Mouse (Mus musculus) heart, embryonic 14.5 days (tissue): Measurements from ENCODE around the gene Tapt1. TPM values are rescaled to one million over a fixed set of nuclear protein-coding genes. Genes with fewer than 3 reads are reported as not detected.

Experiments used
- ATAC-seq: fragments of 200-750 bp; cut with Nextera tagmentation; 2 replicates; pipeline ENCODE4 v1.8.0; 2017; ENCODE audit warnings: low read depth, moderate TSS enrichment; ENCODE audit not compliant: insufficient number of reproducible peaks, insufficient read depth, low FRiP score
- H3K27ac ChIP-seq, 2 experiments: fragments of 200-500 bp in 1 of 2; fragments of 300-500 bp in 1 of 2; sonication (generic) in 1 of 2; replicated peaks in 1 of 2; 2 replicates each; pipeline ENCODE4 v1.5.1; 2012 to 2014; ENCODE audit warnings: low read depth in 2 of 2, low read length in 2 of 2, control low read depth in 1 of 2, mild to moderate bottlenecking in 1 of 2, mixed read lengths in 1 of 2; ENCODE audit not compliant: control insufficient read depth in 1 of 2, insufficient read depth in 1 of 2
- H3K27me3 ChIP-seq: fragments of 300-500 bp; sonication (generic); 2 replicates; pipeline ENCODE4 v1.6.1; 2014; ENCODE audit warnings: mild to moderate bottlenecking, low read length, control low read depth; ENCODE audit not compliant: control insufficient read depth, insufficient read depth
- H3K36me3 ChIP-seq: fragments of 300-500 bp; sonication (generic); 2 replicates; pipeline ENCODE4 v1.6.1; 2014; ENCODE audit warnings: mild to moderate bottlenecking, control low read depth, low read length, mixed read lengths; ENCODE audit not compliant: control insufficient read depth, insufficient read depth
- H3K4me1 ChIP-seq, 2 experiments: fragments of 200-500 bp in 1 of 2; fragments of 300-500 bp in 1 of 2; sonication (generic) in 1 of 2; 2 replicates each; pipeline ENCODE4 v1.6.1; 2012 to 2014; ENCODE audit warnings: low read length in 2 of 2, control low read depth in 1 of 2, mixed read lengths in 1 of 2; ENCODE audit not compliant: control insufficient read depth in 2 of 2, insufficient read depth in 2 of 2
- H3K4me2 ChIP-seq: fragments of 300-500 bp; sonication (generic); 2 replicates; pipeline ENCODE4 v1.6.1; 2014; ENCODE audit warnings: mild to moderate bottlenecking, low read length
- H3K4me3 ChIP-seq, 2 experiments: fragments of 200-500 bp in 1 of 2; fragments of 300-500 bp in 1 of 2; sonication (generic) in 1 of 2; 2 replicates each; pipeline ENCODE4 v1.5.1; 2012 to 2014; ENCODE audit warnings: low read length in 2 of 2, mild to moderate bottlenecking in 2 of 2, control low read depth in 1 of 2, low read depth in 1 of 2, moderate library complexity in 1 of 2; ENCODE audit not compliant: control insufficient read depth in 1 of 2, insufficient read depth in 1 of 2
- H3K9ac ChIP-seq: fragments of 300-500 bp; sonication (generic); 2 replicates; pipeline ENCODE4 v1.6.1; 2014; ENCODE audit warnings: mild to moderate bottlenecking, low read length
- H3K9me3 ChIP-seq: fragments of 300-500 bp; sonication (generic); 2 replicates; pipeline ENCODE4 v1.6.1; 2016; ENCODE audit warnings: low read length, control low read depth; ENCODE audit not compliant: control insufficient read depth
- WGBS: fragments of 180-500 bp; shearing (Covaris S2); extraction: QIAGEN DNeasy Blood & Tissue Kit; methylation state at CpG from one replicate; pipeline ENCODE4 v1.1.7; 2014; 5-methylcytosine and 5-hydroxymethylcytosine counted together
- polyA plus RNA-seq: library from polyadenylated mRNA; unstranded; fragments of >200 nt; fragmentation: Nextera tagmentation; extraction: Ambion mirVana; gene quantifications from 2 replicates; pipeline ENCODE4 v1.2.1, GENCODE M21; 2014

Tapt1 gene
- polyA plus RNA-seq, 1 experiment from 2014 or later: 25.6 TPM

DNA sequence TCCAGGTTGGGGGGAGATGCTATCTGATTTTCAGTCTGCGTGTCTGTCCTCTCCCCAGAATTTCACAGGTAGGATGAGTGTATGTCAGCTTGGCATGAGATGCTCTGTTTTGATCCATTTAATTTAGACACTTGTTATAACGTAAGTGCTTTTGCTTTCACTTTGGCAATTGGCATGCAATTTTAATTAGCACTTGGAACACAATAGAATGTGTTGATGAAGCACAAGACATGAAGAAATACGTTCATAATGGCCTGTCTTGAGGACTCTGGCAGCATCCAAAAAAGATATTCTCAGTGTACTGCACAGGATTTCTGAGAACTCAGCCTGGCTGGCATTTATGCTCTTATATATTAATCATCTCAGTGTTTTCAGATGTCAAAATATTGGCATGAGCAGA lies 7.5 kb upstream of the Tapt1 start:
- no peaks in the 10 kb centered on the region for H3K9me3 ChIP-seq
- ATAC-seq: no peak
- WGBS: 85% methylated on average over 3 of the region's 3 CpGs

DNA sequence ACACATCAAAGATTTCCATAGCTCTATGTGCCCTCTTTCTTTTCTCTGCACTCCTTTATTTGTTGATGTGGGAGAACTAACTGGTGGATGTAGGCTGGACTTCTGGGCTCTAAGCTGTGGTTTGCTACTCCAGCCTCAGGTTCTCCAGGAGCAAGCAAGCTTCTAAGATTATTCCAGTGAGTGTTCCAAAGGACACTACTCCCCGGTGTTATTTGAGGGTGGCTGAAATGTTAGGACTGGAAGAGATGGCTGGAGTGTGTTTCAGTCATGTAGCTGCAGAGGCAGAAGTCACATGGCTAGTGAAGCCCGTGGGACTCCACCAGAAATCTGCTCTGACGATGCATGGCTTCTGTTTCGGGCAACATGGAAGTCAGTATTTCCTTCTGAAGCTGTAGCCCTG lies 2.3 kb upstream of the Tapt1 start:
- H3K27me3 ChIP-seq: no peaks in the 10 kb centered on the region
- no peak overlapping the region for H3K9ac ChIP-seq
- H3K36me3 ChIP-seq: no peaks in the 10 kb centered on the region
- 68% methylated on average over 4 of the region's 4 CpGs for WGBS
- no peak overlapping the region for H3K4me2 ChIP-seq
- ATAC-seq: no peak
- peaks cover 4 to 23% of the 10 kb centered on the region in 2 experiments; a peak in 3 of 4 replicates for H3K4me1 ChIP-seq
- H3K27ac ChIP-seq: no peak overlapping the region
- no peak overlapping the region for H3K4me3 ChIP-seq
- H3K9me3 ChIP-seq: no peaks in the 10 kb centered on the region

More for the DNA sequence above, 7.5 kb upstream of the Tapt1 start:
- Histone ChIP-seq H3K36me3 (peaks cover 5% of the 10 kb centered on the region; the same call in 1 of the 2 replicates), H3K4me2 (no peak overlapping the region), H3K9ac (no peak overlapping the region), H3K27me3 (no peaks in the 10 kb centered on the region), H3K4me3 (no peak overlapping the region), H3K4me1 (no peaks in the 10 kb centered on the region; a peak in 1 of 4 replicates), H3K27ac (no peak overlapping the region)

DNA sequence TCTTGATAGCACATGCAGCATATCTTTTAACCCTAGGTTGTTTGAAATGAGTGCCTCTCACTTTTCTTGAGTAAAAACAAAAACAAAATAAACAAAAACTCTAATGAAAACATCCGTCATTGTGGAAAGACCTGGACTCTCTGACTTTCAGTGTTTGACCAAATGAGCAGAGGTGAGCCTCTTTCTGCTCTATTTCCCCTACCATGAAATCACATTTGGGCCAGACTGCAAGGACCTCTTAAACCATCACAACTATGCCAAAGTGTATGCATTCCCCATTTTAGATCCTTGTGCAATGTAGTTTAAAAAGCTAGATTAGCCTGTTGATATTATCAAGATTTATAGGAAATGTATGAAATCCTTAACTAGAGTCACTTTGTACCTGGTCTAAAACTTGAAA lies 1.9 kb upstream of the Tapt1 start:
- H3K36me3 ChIP-seq: no peaks in the 10 kb centered on the region
- no peak for ATAC-seq
- no peaks in the 10 kb centered on the region for H3K27me3 ChIP-seq
- no peak overlapping the region for H3K4me2 ChIP-seq
- H3K9ac ChIP-seq: no peak overlapping the region
- H3K27ac ChIP-seq: no peak overlapping the region
- H3K4me1 ChIP-seq: peaks cover 4 to 27% of the 10 kb centered on the region in 2 experiments; a peak in 3 of 4 replicates
- no peaks in the 10 kb centered on the region for H3K9me3 ChIP-seq
- 77% methylated on average over 1 of the region's 1 CpGs for WGBS
- no peak overlapping the region for H3K4me3 ChIP-seq

DNA sequence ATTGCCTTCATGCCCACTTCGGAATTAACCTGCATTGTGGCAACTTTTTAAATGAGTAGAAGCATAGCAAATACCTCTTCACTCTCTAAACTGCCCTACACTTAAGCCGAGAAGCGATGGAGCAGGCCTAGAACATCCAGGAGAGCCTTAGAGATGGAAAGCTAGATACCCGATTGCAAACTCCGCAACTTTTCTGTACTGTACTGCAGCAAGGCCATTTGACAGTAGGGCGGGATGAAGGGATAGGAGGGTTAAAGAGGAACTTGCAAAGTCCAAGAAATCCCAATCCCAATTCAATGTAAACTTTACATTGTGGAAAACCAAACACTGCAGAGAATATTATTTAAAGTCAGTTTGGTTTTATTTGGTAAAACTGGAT lies 1.0 kb upstream of the Tapt1 start:
- Histone ChIP-seq H3K9ac (peak overlapping the region; percentile 96), H3K9me3 (no peaks in the 10 kb centered on the region), H3K4me2 (peak overlapping the region; percentile 90), H3K36me3 (no peaks in the 10 kb centered on the region), H3K27me3 (no peaks in the 10 kb centered on the region), H3K4me1 (peaks cover 4 to 29% of the 10 kb centered on the region in 2 experiments; a peak in 3 of 4 replicates), H3K27ac (peak overlapping the region; percentile 93 to 97), H3K4me3 (peak overlapping the region; percentile 96 to 99)
- 7% methylated on average over 6 of the region's 6 CpGs for WGBS
- no peak for ATAC-seq

DNA sequence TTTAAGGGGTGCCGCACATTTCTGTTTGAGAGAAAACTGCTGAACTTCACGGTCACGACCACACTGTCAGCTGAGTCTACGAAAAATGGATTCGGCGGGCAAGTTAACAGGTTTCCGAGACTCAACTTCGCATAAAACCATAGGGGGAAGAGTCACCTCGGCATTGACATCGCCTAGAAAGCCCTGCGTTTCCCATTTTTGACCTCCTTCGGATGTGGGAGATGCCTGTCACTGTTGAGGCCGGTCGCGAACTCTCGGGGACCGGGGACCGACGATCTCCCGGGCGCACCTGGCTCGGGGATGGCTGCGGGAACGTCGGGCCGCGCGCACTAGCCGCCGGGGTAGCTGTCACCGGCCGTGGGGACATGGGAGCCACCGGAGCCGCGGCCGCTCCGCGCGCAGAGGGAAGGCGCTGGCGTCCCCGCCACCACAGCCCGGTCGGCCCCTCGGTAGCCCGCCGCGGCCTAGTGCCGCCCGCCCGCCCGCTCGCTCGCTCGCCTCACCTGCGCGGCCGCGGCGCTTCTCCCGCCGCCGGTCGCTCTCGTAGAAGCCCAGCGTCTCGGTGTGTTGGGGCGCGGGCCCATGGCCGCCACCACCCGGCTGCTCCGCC lies 410 bp downstream of the Tapt1 start:
- ATAC-seq: peak; percentile 58; the same call in 1 of the 2 replicates
- WGBS: under 1% methylated on average over 57 of the region's 72 CpGs
- Histone ChIP-seq H3K27ac (peak overlapping the region; percentile 89 to 93), H3K4me1 (peaks cover 4 to 29% of the 10 kb centered on the region in 2 experiments; a peak in 3 of 4 replicates), H3K9ac (peak overlapping the region; percentile 96), H3K9me3 (no peaks in the 10 kb centered on the region), H3K27me3 (no peaks in the 10 kb centered on the region), H3K4me2 (peak overlapping the region; percentile 90), H3K36me3 (no peaks in the 10 kb centered on the region), H3K4me3 (peak overlapping the region; percentile 96 to 99)

DNA sequence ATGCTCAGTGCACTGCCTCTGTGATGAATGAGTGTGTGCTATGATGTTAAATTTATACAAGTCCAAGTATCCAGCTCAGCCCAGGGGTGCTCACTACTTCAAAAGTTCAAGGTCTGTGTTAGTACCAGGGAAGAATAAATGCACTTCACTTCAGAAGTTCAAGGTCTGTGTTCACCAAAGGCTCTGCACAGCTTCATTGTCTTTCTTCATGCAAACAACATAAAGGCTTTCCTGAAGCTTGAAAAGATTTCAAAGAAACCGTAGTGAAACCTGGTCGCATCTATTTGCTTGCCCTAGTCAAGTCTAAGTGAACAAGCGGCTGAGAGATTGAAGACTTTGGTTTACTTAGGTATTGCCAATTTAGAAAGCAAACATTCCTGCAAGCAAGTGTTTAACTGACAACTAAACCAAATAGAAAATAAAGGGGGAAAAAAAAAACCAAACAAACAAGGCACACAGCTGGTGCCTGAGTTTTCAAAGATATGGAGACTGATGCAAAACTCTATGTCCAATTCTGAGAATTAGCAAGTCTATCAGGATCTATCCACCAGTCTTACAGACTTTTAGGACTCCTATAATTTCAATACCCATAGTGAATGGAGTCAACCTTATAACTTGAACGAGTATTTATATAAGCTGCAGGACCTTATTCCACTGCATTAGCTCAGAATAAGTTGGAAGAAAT lies 1.4 kb downstream of the Tapt1 start:
- peak overlapping the region; percentile 90 for H3K4me2 ChIP-seq
- peak overlapping the region in 1 of 2 experiments; percentile 96; a peak in 2 of 4 replicates for H3K4me3 ChIP-seq
- H3K9ac ChIP-seq: peak overlapping the region; percentile 96
- no peaks in the 10 kb centered on the region for H3K36me3 ChIP-seq
- no peaks in the 10 kb centered on the region for H3K27me3 ChIP-seq
- H3K27ac ChIP-seq: no peak overlapping the region
- 83% methylated on average over 4 of the region's 4 CpGs for WGBS
- H3K9me3 ChIP-seq: no peaks in the 10 kb centered on the region
- no peak for ATAC-seq
- peaks cover 4 to 29% of the 10 kb centered on the region in 2 experiments; a peak in 3 of 4 replicates for H3K4me1 ChIP-seq

DNA sequence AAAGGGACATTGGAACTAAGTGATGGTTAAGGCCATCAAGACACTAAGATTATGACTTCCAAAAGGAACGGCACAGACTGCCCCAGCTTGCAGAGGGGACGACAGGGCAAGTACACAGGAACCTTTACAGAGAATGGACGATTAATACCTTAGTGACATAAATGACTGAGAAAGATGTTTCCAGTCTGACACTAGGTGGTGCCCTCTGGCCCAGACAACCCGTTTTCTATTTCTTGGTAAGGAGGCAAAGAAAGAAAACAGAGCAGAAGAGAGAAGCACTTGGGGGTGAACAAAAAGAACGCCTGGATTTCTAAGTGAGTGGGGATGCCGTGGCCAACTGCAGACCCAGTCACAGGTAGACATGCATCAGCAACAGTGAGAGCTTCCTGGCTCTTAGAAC lies 2.2 kb downstream of the Tapt1 start:
- no peak overlapping the region for H3K4me3 ChIP-seq
- no peak for ATAC-seq
- H3K27me3 ChIP-seq: no peaks in the 10 kb centered on the region
- H3K4me1 ChIP-seq: peaks cover 4 to 29% of the 10 kb centered on the region in 2 experiments; a peak in 3 of 4 replicates
- H3K9ac ChIP-seq: peak overlapping the region; percentile 5; the same call in 1 of the 2 replicates
- H3K4me2 ChIP-seq: peak overlapping the region; percentile 90; the same call in 1 of the 2 replicates
- H3K9me3 ChIP-seq: no peaks in the 10 kb centered on the region
- H3K36me3 ChIP-seq: no peaks in the 10 kb centered on the region
- 28% methylated on average over 6 of the region's 6 CpGs for WGBS
- H3K27ac ChIP-seq: no peak overlapping the region
